Mouse (Mus musculus) adrenal gland, adult 2 months (tissue): ENCODE data around the gene Gnai1. TPM values are rescaled to one million over a fixed set of nuclear protein-coding genes. Genes with fewer than 3 reads are reported as not detected.
"Not testable (repeated sequence)": the region's sequence is repeated elsewhere in the genome, so short reads cannot be mapped to it uniquely, and the experiment has no call there.

Experiments
- DNase-seq: peaks from one replicate; pipeline ENCODE4 v3.0.0; 2021
- long read RNA-seq: library from polyadenylated mRNA; stranded (forward); transcript quantifications from one replicate; pipeline ENCODE4 v2.0.0, GENCODE M21; 2021
- polyA plus RNA-seq: library from polyadenylated mRNA; depleted of rRNA; stranded (reverse); fragments of >200 nt; gene quantifications from 2 replicates; pipeline ENCODE4 v1.2.3, GENCODE M21; 2012; rRNA removed
- total RNA-seq, 2 experiments: library from RNA; stranded (reverse); gene quantifications; 2 replicates each; pipeline ENCODE4 v1.2.3; 2021

Gene Gnai1
- 10 to 100 TPM; 29.3 to 29.8 TPM for total RNA-seq
- polyA plus RNA-seq: 9.4 and 10.1 TPM in 2 replicates
- long read RNA-seq, transcript Gnai1-201 (8 exons, 3,135 nt): major isoform, 46 of 47 reads
- long read RNA-seq, partial matches to known transcripts: 0 of 47 reads
- long read RNA-seq, other reads (novel, unspliced or antisense): 1 of 47 reads

GRCm38 (mm10) chr5:18360281-18360819, at the start of gene Gnai1:
TSS of gene Gnai1 (minus strand) at chr5:18360355.
- DNase-seq: peak; percentile 86

DNA sequence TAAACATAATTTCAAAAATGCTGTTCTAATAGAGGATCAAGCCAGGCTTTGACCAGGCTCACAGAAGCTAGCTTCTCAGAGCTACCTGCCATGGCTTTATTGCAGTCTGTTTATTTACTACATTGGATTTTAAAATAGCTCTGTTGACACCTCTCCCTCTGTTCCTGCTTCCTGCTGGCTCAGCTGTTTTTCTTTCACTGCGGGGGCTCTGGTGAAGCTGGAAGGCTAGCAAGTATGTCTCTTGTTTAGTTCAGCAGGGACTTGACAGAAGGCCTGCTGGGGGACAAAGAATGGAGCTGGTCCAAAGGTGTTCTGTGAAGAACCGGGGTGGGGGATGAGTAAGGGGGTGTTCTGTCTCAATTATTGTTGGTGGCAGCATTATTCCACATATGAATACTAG, 7.7 kb upstream of the Gnai1 start:
- no peak for DNase-seq

GRCm38 (mm10) chr5:18365460-18365859, 5.3 kb upstream of the Gnai1 start:
- DNase-seq: no peak

DNA sequence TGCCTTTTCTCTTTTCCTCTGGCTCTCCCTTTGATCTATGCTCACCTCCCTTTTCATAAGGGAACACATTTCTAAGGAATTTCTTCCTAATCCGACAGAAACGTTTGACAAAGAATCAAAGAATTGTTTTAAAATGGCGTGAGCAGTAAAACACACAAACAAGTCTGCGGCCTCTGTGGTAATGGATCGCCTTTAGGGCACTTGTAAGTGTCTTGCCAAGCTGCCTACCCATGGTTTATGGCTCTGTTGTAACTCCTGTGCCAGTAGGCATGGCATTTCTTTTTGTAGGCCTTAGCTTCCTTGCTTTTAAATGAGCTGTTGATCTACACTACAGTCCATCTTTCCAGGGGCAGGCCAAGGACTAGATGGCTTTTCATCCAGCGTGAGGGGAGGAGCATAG, 801 bp upstream of the Gnai1 start:
- DNase-seq: no peak

- DNase-seq: peak; percentile 70
Measured at GRCm38 (mm10) chr5:18359376-18360280, 527 bp downstream of the Gnai1 start.

DNA sequence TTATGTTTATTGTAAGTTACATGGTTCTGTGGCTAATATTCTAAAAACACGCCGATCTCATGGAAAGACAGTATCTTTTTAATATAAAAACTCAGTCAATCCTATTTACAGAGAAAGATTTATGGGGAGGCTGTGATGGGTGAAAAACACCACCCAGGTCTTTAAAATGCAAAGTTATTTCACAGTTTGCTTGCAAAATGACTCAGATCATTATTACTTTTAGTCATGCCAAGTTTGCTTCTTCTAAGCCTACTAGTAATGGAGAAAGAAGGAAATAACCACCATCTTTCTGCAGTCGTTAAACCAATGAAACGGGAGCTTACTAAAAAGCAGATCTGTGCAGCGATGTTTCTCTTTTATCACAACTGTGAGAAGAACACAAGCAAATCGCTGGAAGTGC, 1.4 kb downstream of the Gnai1 start:
- DNase-seq: no peak

- DNase-seq: peak; percentile 28
Measured at GRCm38 (mm10) chr5:18358191-18358590, 2.0 kb downstream of the Gnai1 start.

DNA sequence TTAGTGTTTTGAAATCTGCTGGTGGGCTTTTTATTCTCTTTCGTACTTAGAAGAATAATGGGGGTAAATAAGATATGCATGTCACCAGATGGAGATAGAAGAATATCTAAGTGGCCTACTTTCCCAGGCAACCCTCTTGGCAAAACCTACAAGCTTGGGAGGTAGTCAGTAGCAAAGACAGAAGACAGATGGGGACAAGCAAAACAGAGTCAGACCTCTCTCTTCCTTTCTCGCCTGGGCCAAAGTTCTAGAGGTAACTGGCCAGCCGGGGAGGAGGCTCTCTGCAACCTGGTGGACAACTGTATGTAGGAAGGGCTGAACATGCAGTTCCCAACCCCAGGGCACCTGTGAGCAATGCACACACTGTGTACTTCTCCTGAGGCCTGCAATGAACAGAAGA, 12.9 kb downstream of the Gnai1 start:
- no peak for DNase-seq

GRCm38 (mm10) chr5:18343455-18344142, 16.6 kb downstream of the Gnai1 start:
- DNase-seq: no peak

GRCm38 (mm10) chr5:18342765-18343454, 17.2 kb downstream of the Gnai1 start:
- no peak for DNase-seq

DNA sequence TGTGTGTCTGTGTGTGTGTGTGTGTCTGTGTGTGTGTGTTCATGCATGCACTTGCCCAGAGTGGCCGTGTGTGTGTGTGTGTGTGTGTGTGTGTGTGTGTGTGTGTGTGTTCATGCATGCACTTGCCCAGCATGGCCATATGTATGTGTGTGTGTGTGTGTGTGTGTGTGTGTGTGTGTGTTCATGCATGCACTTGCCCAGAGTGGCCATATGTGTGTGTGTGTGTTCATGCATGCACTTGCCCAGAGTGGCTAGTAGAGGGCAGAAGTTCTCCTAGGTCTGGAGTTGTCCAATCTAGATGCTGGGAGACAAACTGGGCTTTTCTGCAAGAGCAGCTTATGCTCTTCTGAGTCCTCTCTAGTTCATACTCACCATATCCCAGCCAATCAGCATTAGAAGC, 18.3 kb downstream of the Gnai1 start:
- DNase-seq: not testable (repeated sequence)

- DNase-seq: no peak
Measured at GRCm38 (mm10) chr5:18332256-18332655, 27.9 kb downstream of the Gnai1 start.

GRCm38 (mm10) chr5:18330726-18331125, 29.4 kb downstream of the Gnai1 start:
- DNase-seq: no peak

DNA sequence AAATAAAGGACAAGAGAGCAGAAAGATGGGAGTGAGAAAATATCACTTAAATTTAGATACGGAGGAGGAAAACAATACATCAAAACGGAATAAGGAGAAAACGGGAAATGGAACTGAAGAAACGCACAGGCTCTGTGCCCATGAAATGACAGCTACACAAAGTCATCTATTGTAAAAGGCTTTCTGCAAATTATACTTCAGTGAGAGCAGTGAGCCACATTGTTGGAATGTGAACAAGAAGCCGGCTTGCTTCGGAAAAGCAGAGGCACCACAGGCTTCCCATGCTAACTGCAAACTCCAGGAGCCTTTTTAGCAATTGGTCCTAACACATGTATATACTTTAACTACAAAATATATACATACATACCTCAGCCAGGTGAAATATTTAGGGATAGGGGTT, 34.0 kb downstream of the Gnai1 start:
- DNase-seq: no peak

- DNase-seq: no peak
Measured at GRCm38 (mm10) chr5:18323534-18323933, 36.6 kb downstream of the Gnai1 start.

- no peak for DNase-seq
Measured at GRCm38 (mm10) chr5:18321661-18322060, 38.5 kb downstream of the Gnai1 start.

DNA sequence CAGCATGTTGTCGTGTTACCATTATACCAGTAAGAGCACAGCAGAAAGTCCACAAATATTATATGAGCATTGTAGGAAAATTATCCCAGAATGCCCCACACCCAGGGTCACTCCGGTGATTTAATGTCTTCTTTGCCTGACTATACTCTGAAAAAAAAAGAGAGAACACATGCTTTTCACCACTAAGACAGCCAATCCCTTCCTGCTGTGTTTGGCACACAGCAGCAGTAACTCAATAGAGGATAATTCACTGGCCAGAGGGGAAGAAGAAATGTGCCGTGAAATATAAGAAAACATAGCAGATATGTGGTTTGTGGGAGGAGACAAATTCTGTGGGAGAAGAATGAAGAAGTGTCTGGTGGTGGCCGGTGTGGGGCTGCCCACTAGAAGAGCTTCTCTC, 41.3 kb downstream of the Gnai1 start:
- DNase-seq: no peak

- DNase-seq: no peak
Measured at GRCm38 (mm10) chr5:18307229-18307804, 52.8 kb downstream of the Gnai1 start.

- DNase-seq: no peak
Measured at GRCm38 (mm10) chr5:18296584-18296983, 63.6 kb downstream of the Gnai1 start.

GRCm38 (mm10) chr5:18292744-18293143, 67.4 kb downstream of the Gnai1 start:
- no peak for DNase-seq

GRCm38 (mm10) chr5:18289530-18289929, 70.6 kb downstream of the Gnai1 start:
- DNase-seq: no peak

DNA sequence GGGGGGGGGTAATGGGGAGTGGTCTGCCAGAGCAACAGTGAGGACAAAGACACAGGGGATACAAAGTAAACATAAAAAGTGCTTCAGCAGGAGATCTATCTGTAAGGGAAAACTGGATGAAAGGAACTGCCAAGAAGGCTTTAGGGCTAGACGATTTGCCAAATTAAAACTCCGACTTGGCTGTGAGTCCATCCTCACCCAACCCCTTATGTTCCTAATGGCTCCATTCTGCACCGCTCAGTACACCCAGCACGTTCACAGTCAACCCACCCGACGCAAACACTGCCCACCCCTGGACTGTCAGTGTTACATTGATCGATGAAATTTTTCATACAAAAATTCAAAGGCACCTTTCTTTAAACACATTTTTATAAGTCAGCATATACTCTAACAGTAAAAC, 71.5 kb downstream of the Gnai1 start:
- DNase-seq: no peak
